Mouse (Mus musculus): ENCODE measurements at regions not wholly inside any gene's neighbourhood (a gene's known extent, or its start where the extent isn't known, plus 50 kb on each side); places are given as distances from the start of the nearest gene placed in this dataset.
A peak's percentile ranks its signal among the peaks of the same experiment; 100 is the strongest.

- no peaks in the 10 kb centered on the region for H3K79me2 ChIP-seq (ENCODE audit: inconsistent target)
- WGBS (ENCODE audit: missing documents) = 56% methylated on average over 2 of the region's 2 CpGs
- H3K27ac ChIP-seq = no peak overlapping the region
Observed at GRCm38 (mm10) chr10:60973615-60974014, 115.5 kb upstream of the Pcbd1 start.

DNA sequence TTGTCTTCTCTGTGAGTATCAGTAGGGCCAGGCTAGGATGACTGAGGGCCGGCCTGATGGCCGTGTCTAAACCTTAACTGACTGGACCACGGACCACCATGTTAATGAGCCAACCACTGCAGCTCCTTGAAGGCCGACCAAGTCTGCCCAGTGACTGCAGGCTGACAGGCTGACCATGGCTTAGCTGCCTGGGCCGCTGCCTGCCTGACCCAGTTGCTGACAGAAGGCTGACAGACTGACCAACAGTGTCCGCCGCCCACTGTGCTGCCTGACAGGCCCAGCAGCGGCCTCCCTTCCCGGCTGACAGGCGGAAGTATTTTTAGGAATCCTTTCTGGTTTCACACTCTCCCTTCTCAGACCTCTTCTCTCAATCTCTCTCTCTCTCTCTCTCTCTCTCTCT is 124.3 kb upstream of the Pcbd1 start:
- Histone ChIP-seq H3K27ac (no peak overlapping the region), H3K4me3 (ENCODE audit: inconsistent target) (no peak overlapping the region), H3K36me3 (ENCODE audit: inconsistent target) (no peaks in the 10 kb centered on the region), H3K79me2 (ENCODE audit: inconsistent target) (no peaks in the 10 kb centered on the region)
- 91% methylated on average over 10 of the region's 10 CpGs for WGBS (ENCODE audit: missing documents)

More at GRCm38 (mm10) chr10:60973615-60974014, 115.5 kb upstream of the Pcbd1 start:
- Histone ChIP-seq H3K36me3 (ENCODE audit: inconsistent target) (no peaks in the 10 kb centered on the region), H3K4me3 (ENCODE audit: inconsistent target) (no peak overlapping the region)

DNA sequence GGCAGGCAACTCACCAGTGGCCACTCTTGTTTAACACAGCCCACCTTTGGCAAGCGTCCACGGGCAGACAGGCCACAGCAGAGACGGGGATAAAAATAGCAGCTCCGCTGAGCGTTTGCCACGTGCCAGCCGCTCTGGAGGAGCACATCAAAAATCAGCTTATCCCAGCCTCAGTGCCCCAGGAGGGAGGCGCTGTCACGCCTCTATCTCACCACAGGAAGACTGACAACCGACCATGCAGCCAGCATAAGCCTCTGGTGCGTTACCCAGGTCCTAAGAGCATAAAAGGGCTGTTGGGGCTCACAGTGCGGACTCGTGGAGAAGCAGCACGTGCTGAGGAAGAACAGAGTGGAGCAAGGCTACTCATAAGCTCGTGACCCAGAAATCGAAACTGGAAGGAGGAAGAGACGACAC is 126.4 kb upstream of the Unc5b start:
- H3K36me3 ChIP-seq (ENCODE audit: inconsistent target) = no peaks in the 10 kb centered on the region
- H3K79me2 ChIP-seq (ENCODE audit: inconsistent target) = no peaks in the 10 kb centered on the region
- H3K27ac ChIP-seq = peak overlapping the region; percentile 80
- no peak overlapping the region for H3K4me3 ChIP-seq (ENCODE audit: inconsistent target)
- WGBS (ENCODE audit: missing documents) = 29% methylated on average over 17 of the region's 17 CpGs

GRCm38 (mm10) chr10:60955467-60955866 is 124.1 kb upstream of the Unc5b start:
- WGBS (ENCODE audit: missing documents) = 89% methylated on average over 9 of the region's 9 CpGs
- no peaks in the 10 kb centered on the region for H3K79me2 ChIP-seq (ENCODE audit: inconsistent target)
- no peaks in the 10 kb centered on the region for H3K36me3 ChIP-seq (ENCODE audit: inconsistent target)
- no peak overlapping the region for H3K27ac ChIP-seq
- H3K4me3 ChIP-seq (ENCODE audit: inconsistent target) = no peak overlapping the region

GRCm38 (mm10) chr10:60952495-60952894 is 121.1 kb upstream of the Unc5b start:
- 60% methylated on average over 7 of the region's 7 CpGs for WGBS (ENCODE audit: missing documents)
- H3K27ac ChIP-seq = no peak overlapping the region
- H3K36me3 ChIP-seq (ENCODE audit: inconsistent target) = no peaks in the 10 kb centered on the region
- H3K4me3 ChIP-seq (ENCODE audit: inconsistent target) = no peak overlapping the region
- H3K79me2 ChIP-seq (ENCODE audit: inconsistent target) = no peaks in the 10 kb centered on the region

GRCm38 (mm10) chr10:60948983-60949677 is 117.7 kb upstream of the Unc5b start:
- 76% methylated on average over 7 of the region's 7 CpGs for WGBS (ENCODE audit: missing documents)

DNA sequence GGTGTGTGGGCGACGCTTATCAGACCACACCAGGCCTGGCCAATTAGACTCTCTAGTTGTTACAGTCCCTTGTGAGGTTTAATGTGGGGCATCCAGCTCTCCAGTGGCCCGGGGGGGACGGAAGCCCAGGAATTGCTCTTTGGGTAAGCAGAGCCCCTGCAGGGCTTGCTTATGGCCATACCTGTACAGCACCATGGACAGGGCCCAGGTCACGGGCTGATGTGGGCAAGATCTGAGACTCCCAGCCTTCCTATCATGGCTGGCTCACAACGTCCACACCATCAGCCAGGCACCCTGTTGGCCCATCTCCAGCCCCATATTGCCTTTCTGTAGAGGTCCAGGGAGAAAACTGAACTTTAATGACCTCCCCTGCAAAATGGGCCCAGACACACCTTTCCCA is 111.7 kb upstream of the Unc5b start:
- Histone ChIP-seq H3K27ac (no peak overlapping the region), H3K4me3 (ENCODE audit: inconsistent target) (no peak overlapping the region)
- WGBS (ENCODE audit: missing documents) = 87% methylated on average over 6 of the region's 6 CpGs

More at GRCm38 (mm10) chr10:60948983-60949677, 117.7 kb upstream of the Unc5b start:
- no peaks in the 10 kb centered on the region for H3K36me3 ChIP-seq (ENCODE audit: inconsistent target)
- no peak overlapping the region for H3K4me3 ChIP-seq (ENCODE audit: inconsistent target)
- no peaks in the 10 kb centered on the region for H3K79me2 ChIP-seq (ENCODE audit: inconsistent target)
- no peak overlapping the region for H3K27ac ChIP-seq

DNA sequence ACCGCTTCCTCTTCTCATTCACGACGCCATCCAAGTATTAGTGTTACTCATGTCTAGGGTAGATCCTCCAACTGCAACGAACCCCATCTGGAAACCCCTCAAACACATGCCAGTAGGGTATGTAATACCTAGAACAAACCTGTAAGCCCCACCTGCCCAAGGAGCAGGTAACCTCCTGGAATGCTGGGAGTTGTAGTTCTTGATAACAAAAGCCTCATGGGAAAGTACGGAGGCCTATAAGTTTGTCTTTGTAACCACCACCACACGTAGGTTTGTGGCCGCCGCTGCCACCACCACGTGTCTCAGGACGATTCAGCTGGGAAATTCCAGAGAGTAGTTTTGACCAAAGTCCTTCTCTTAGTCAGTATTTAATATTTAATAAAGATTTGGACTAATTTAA is 107.4 kb upstream of the Unc5b start:
- no peak overlapping the region for H3K4me3 ChIP-seq (ENCODE audit: inconsistent target)
- no peak overlapping the region for H3K27ac ChIP-seq
- peaks cover 13% of the 10 kb centered on the region; the same call in 1 of the 2 replicates for H3K36me3 ChIP-seq (ENCODE audit: inconsistent target)
- H3K79me2 ChIP-seq (ENCODE audit: inconsistent target) = peaks cover 14% of the 10 kb centered on the region; the same call in 1 of the 2 replicates
- WGBS (ENCODE audit: missing documents) = 73% methylated on average over 10 of the region's 10 CpGs

More for the DNA sequence above, 111.7 kb upstream of the Unc5b start:
- Histone ChIP-seq H3K36me3 (ENCODE audit: inconsistent target) (peaks cover 5% of the 10 kb centered on the region; the same call in 1 of the 2 replicates), H3K79me2 (ENCODE audit: inconsistent target) (no peaks in the 10 kb centered on the region)

- Histone ChIP-seq H3K27ac (no peak overlapping the region), H3K79me2 (ENCODE audit: inconsistent target) (peaks cover 14% of the 10 kb centered on the region; the same call in 1 of the 2 replicates), H3K4me3 (ENCODE audit: inconsistent target) (no peak overlapping the region), H3K36me3 (ENCODE audit: inconsistent target) (peaks cover 13% of the 10 kb centered on the region; the same call in 1 of the 2 replicates)
- WGBS (ENCODE audit: missing documents) = 87% methylated on average over 7 of the region's 7 CpGs
Observed at GRCm38 (mm10) chr10:60937517-60937866, 106.1 kb upstream of the Unc5b start.

GRCm38 (mm10) chr10:60936659-60937516 is 105.5 kb upstream of the Unc5b start:
- WGBS (ENCODE audit: missing documents) = 77% methylated on average over 13 of the region's 13 CpGs
- Histone ChIP-seq H3K4me3 (ENCODE audit: inconsistent target) (no peak overlapping the region), H3K36me3 (ENCODE audit: inconsistent target) (peaks cover 13% of the 10 kb centered on the region; the same call in 1 of the 2 replicates), H3K27ac (no peak overlapping the region), H3K79me2 (ENCODE audit: inconsistent target) (peaks cover 14% of the 10 kb centered on the region; the same call in 1 of the 2 replicates)

DNA sequence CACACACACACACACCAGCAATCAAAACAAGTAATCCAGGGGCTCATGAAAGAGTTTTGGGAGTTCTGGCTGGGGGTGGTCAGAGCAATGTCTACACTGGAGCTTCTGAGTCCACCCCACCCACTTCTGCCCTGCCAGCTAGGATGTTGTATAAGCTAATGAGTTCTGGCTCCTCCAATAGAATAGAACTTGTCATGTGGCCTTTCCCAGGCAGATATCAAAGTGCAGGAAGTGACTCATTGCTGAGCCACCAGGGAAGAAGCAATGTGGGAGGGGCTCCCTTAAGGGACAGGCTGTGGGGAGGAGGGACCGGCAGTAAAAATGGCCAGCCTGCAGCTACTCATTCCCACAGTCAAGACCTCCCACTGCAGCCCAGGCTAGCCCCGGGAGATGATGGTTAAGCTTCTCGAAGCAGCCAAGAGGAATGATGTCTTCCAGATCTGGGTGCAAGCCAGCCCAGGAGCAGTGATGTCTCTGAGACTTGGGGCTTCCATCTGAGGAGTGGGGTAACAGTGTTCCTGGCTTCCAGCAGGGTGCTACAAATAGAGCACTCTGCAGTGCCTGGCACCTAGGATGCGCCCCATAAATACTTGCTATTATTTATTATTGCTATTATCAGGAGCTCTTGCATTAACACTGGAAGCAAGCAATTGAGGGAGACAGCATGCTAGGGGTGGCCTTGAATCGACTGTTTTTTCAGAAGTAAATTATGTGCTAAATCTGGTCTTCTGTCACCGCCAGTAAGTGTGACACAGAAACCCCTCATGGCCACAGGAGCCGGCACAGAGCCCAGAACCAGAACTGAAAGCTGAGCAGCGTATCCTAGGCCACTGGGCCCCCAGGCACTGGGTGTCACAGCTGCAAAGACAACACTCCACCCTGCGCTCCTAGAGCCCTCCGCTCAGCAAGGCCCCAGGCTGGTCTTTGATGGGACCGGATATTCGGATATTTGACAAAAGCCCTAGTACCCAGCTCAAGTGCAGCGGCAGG is 103.2 kb upstream of the Unc5b start:
- peak overlapping the region; percentile 99 for H3K27ac ChIP-seq
- peak overlapping the region; percentile 53 for H3K4me3 ChIP-seq (ENCODE audit: inconsistent target)
- H3K36me3 ChIP-seq (ENCODE audit: inconsistent target) = peaks cover 8% of the 10 kb centered on the region; the same call in 1 of the 2 replicates
- 64% methylated on average over 13 of the region's 13 CpGs for WGBS (ENCODE audit: missing documents)
- H3K79me2 ChIP-seq (ENCODE audit: inconsistent target) = peaks cover 14% of the 10 kb centered on the region; the same call in 1 of the 2 replicates

GRCm38 (mm10) chr10:60933891-60934290 is 102.5 kb upstream of the Unc5b start:
- Histone ChIP-seq H3K36me3 (ENCODE audit: inconsistent target) (0 out of 2 replicates have a peak, but pooled peaks cover 8% of the 10 kb centered on the region), H3K79me2 (ENCODE audit: inconsistent target) (peaks cover 14% of the 10 kb centered on the region; the same call in 1 of the 2 replicates), H3K27ac (peak overlapping the region; percentile 99), H3K4me3 (ENCODE audit: inconsistent target) (peak overlapping the region; percentile 53)
- 10% methylated on average over 5 of the region's 7 CpGs for whole genome bisulfite sequencing (ENCODE audit: missing documents)

GRCm38 (mm10) chr10:60932855-60933254 is 101.5 kb upstream of the Unc5b start:
- Histone ChIP-seq H3K4me3 (ENCODE audit: inconsistent target) (peak overlapping the region; percentile 53), H3K36me3 (ENCODE audit: inconsistent target) (0 out of 2 replicates have a peak, but pooled peaks cover 8% of the 10 kb centered on the region), H3K79me2 (ENCODE audit: inconsistent target) (peaks cover 14% of the 10 kb centered on the region; the same call in 1 of the 2 replicates), H3K27ac (peak overlapping the region; percentile 99)
- WGBS (ENCODE audit: missing documents) = 28% methylated on average over 3 of the region's 3 CpGs

All from macrophage (primary cell).